Mouse (Mus musculus): ENCODE results near the gene Nrros.
A peak's percentile ranks its signal among the peaks of the same experiment; 100 is the strongest.

- TF ChIP-seq CTCF (IDR thresholded peaks at IDR 0.05) (peak; percentile 67), POLR2A (IDR thresholded peaks at IDR 0.05; ENCODE audit: insufficient read depth, low read depth, low read length) (peak; percentile 52; the same call in 1 of the 2 replicates), EP300 (IDR thresholded peaks at IDR 0.05; ENCODE audit: insufficient read depth, low read depth, low read length) (peak; percentile 49; the same call in 1 of the 2 replicates)
These were observed 37.3 kb upstream of the Nrros start for GRCm38 (mm10) chr16:32202681-32203080.
